Mouse (Mus musculus): Measurements from ENCODE around the gene Peak1. TPM values are rescaled to one million over a fixed set of nuclear protein-coding genes. Genes with fewer than 3 reads are reported as not detected.
A peak's percentile ranks its signal among the peaks of the same experiment; 100 is the strongest.

Peak1 gene
- total and polyA plus RNA-seq, 3 experiments = 10.4 to 37.8 (median 37.5) TPM

DNA sequence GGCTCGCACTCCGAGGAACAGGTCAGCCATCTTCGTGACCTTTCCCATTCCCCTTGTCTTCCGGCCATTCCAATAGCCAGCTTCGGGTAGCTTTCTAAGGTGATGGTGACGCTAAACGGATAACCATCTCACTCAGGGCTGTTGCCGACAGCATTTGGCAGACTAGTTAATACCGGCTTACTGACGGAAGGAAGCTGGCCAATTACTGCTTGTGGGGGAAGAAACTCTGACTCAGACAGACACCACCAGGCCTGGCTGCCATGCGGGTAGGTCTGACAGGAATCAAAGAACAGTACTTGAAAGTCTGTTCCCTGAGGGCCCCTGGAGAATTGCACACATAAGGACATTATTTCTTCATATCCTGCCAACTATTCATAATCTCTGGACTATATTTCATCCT lies 212.5 kb downstream of the Peak1 start:
- DNase-seq = no peak
- no peaks in the 10 kb centered on the region for H3K36me3 ChIP-seq (ENCODE audit: control insufficient read depth, insufficient read depth, low read length)
- H3K27me3 ChIP-seq (ENCODE audit: control insufficient read depth, insufficient read depth, low read length) = no peaks in the 10 kb centered on the region
- TF ChIP-seq POLR2A (IDR thresholded peaks at IDR 0.05; ENCODE audit: insufficient read depth, low read depth, low read length) (no peak), EP300 (IDR thresholded peaks at IDR 0.05; ENCODE audit: insufficient read depth, low read depth, low read length) (no peak), CTCF (IDR thresholded peaks at IDR 0.05) (no peak)
- H3K4me1 ChIP-seq (ENCODE audit: control insufficient read depth, insufficient read depth, low read length) = peaks cover 3% of the 10 kb centered on the region
- WGBS = 68% methylated on average over 11 of the region's 11 CpGs
- intact Hi-C loops (cut with DNase I) = no loop called here
- no peak overlapping the region for H3K9ac ChIP-seq (ENCODE audit: low read depth, low read length)
- H3K27ac ChIP-seq = no peak overlapping the region
- no peak overlapping the region for H3K4me3 ChIP-seq
- H3K79me2 ChIP-seq (replicated peaks; ENCODE audit: control insufficient read depth, insufficient read depth, low read length) = no peaks in the 10 kb centered on the region

DNA sequence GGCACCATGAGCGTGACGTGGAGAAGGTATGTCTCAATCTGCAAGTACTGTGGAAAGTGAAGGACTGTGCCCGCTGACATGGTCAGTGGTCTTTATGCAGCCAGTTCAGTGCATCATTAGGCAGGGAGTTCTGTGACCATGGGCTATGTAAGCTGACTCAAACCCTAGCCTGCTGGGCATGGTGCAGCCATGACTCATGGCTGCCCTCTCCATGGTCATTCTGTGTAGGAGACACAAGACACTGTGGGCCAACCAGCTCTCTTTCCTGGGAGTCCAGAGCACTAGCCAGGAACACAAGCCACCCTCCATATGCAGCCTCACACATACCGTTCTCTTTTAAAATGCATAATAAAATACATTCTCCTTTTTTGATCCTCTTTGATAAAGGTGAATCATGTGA lies 213.6 kb downstream of the Peak1 start:
- H3K9ac ChIP-seq (ENCODE audit: low read depth, low read length) = no peak overlapping the region
- H3K36me3 ChIP-seq (ENCODE audit: control insufficient read depth, insufficient read depth, low read length) = no peaks in the 10 kb centered on the region
- peaks cover 3% of the 10 kb centered on the region for H3K4me1 ChIP-seq (ENCODE audit: control insufficient read depth, insufficient read depth, low read length)
- 95% methylated on average over 4 of the region's 4 CpGs for WGBS
- TF ChIP-seq CTCF (IDR thresholded peaks at IDR 0.05) = no peak
- no peak for TF ChIP-seq EP300 (IDR thresholded peaks at IDR 0.05; ENCODE audit: insufficient read depth, low read depth, low read length)
- no peak for TF ChIP-seq POLR2A (IDR thresholded peaks at IDR 0.05; ENCODE audit: insufficient read depth, low read depth, low read length)
- no peak overlapping the region for H3K27ac ChIP-seq
- no peaks in the 10 kb centered on the region for H3K79me2 ChIP-seq (replicated peaks; ENCODE audit: control insufficient read depth, insufficient read depth, low read length)
- H3K27me3 ChIP-seq (ENCODE audit: control insufficient read depth, insufficient read depth, low read length) = no peaks in the 10 kb centered on the region
- no peak for DNase-seq
- H3K4me3 ChIP-seq = no peak overlapping the region
- intact Hi-C loops (cut with DNase I) = loop anchor here (5.0 kb wide), 1 partner anchor 87 kb away; no protein-coding TSS in a partner anchor

DNA sequence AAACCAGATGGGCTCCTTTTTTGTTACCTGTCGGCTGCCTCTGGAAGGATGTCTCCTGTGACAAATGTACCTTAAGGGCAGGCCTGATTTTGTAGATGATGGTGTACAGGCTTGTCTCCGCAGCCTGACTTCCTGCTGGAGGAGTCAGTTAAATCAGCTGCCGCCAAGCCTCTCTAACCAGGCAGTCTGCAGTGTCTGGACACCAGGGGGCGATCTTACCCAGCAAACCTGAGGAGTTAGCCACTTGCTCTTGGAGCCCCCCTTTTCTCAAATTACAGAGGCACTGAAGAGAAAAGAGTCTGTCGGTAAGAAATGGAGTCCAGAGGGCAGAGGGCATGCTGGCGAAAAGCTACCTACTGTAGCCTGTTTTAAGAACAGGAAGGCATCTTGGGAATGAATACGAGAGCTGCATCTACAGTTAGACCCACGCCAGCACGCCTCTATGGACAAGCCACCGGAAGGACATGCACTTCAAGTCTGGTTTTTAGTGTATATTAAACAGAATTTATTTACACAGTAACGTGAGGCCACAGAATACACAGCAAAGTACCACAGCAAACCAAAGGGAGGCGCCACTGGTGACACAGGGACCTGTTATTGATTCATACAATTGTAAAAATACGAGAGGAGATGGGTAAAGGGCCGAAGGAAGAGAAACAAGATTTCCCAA lies 217.1 kb downstream of the Peak1 start:
- TF ChIP-seq CTCF (IDR thresholded peaks at IDR 0.05) = peak; percentile 88
- 0 out of 2 replicates have a peak, but pooled peaks have one; percentile 31 for TF ChIP-seq EP300 (IDR thresholded peaks at IDR 0.05; ENCODE audit: insufficient read depth, low read depth, low read length)
- TF ChIP-seq POLR2A (IDR thresholded peaks at IDR 0.05; ENCODE audit: insufficient read depth, low read depth, low read length) = no peak
- Histone ChIP-seq H3K27ac (no peak overlapping the region), H3K4me3 (no peak overlapping the region), H3K9ac (ENCODE audit: low read depth, low read length) (no peak overlapping the region), H3K36me3 (ENCODE audit: control insufficient read depth, insufficient read depth, low read length) (no peaks in the 10 kb centered on the region), H3K4me1 (ENCODE audit: control insufficient read depth, insufficient read depth, low read length) (peaks cover 3% of the 10 kb centered on the region), H3K79me2 (replicated peaks; ENCODE audit: control insufficient read depth, insufficient read depth, low read length) (no peaks in the 10 kb centered on the region), H3K27me3 (ENCODE audit: control insufficient read depth, insufficient read depth, low read length) (no peaks in the 10 kb centered on the region)
- 47% methylated on average over 14 of the region's 14 CpGs for WGBS
- intact Hi-C loops (cut with DNase I) = loop anchor here (1.0 to 5.0 kb wide), 2 partner anchors 83 to 353 kb away; no protein-coding TSS in a partner anchor
- peak; percentile 78 to 84 for DNase-seq

GRCm38 (mm10) chr9:56200200-56200599 lies 217.7 kb downstream of the Peak1 start:
- DNase-seq = no peak
- H3K36me3 ChIP-seq (ENCODE audit: control insufficient read depth, insufficient read depth, low read length) = no peaks in the 10 kb centered on the region
- TF ChIP-seq POLR2A (IDR thresholded peaks at IDR 0.05; ENCODE audit: insufficient read depth, low read depth, low read length) = no peak
- no peak for TF ChIP-seq EP300 (IDR thresholded peaks at IDR 0.05; ENCODE audit: insufficient read depth, low read depth, low read length)
- TF ChIP-seq CTCF (IDR thresholded peaks at IDR 0.05) = no peak
- no peaks in the 10 kb centered on the region for H3K79me2 ChIP-seq (replicated peaks; ENCODE audit: control insufficient read depth, insufficient read depth, low read length)
- no peak overlapping the region for H3K9ac ChIP-seq (ENCODE audit: low read depth, low read length)
- WGBS = 78% methylated on average over 2 of the region's 2 CpGs
- intact Hi-C loops (cut with DNase I) = loop anchor here (5.0 kb wide), 1 partner anchor 83 kb away; no protein-coding TSS in a partner anchor
- H3K4me3 ChIP-seq = no peak overlapping the region
- peaks cover 3% of the 10 kb centered on the region for H3K4me1 ChIP-seq (ENCODE audit: control insufficient read depth, insufficient read depth, low read length)
- H3K27me3 ChIP-seq (ENCODE audit: control insufficient read depth, insufficient read depth, low read length) = no peaks in the 10 kb centered on the region
- no peak overlapping the region for H3K27ac ChIP-seq

- WGBS = 79% methylated on average over 4 of the region's 4 CpGs
- intact Hi-C loops (cut with DNase I) = no loop called here
- no peak for DNase-seq
Measured at GRCm38 (mm10) chr9:56196921-56197320, 220.9 kb downstream of the Peak1 start.

DNA sequence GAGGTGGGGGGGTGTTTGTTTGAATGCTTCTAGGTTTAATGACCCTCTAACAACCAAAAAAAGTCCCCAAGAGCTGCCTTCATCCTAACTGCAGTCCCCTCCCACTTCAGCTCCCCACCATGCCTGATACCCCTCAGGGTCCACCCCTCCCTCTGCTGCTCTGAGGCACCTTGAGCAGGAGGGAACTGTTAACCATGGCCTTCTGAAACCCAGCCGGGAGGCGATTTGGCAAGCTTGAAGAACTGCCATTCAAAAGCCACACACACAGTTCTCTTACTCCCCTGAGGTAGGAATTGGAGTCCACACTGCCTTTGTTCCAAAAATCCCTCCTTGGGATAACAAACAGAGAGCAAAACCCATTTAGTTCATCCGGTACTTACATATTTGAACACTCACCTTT lies 222.7 kb downstream of the Peak1 start:
- no peaks in the 10 kb centered on the region for H3K27me3 ChIP-seq (ENCODE audit: control insufficient read depth, insufficient read depth, low read length)
- 55% methylated on average over 3 of the region's 3 CpGs for WGBS
- no peaks in the 10 kb centered on the region for H3K79me2 ChIP-seq (replicated peaks; ENCODE audit: control insufficient read depth, insufficient read depth, low read length)
- no peak for DNase-seq
- no peak for TF ChIP-seq CTCF (IDR thresholded peaks at IDR 0.05)
- no peak for TF ChIP-seq POLR2A (IDR thresholded peaks at IDR 0.05; ENCODE audit: insufficient read depth, low read depth, low read length)
- no peak for TF ChIP-seq EP300 (IDR thresholded peaks at IDR 0.05; ENCODE audit: insufficient read depth, low read depth, low read length)
- H3K9ac ChIP-seq (ENCODE audit: low read depth, low read length) = no peak overlapping the region
- intact Hi-C loops (cut with DNase I) = no loop called here
- no peaks in the 10 kb centered on the region for H3K4me1 ChIP-seq (ENCODE audit: control insufficient read depth, insufficient read depth, low read length)
- no peaks in the 10 kb centered on the region for H3K36me3 ChIP-seq (ENCODE audit: control insufficient read depth, insufficient read depth, low read length)
- H3K27ac ChIP-seq = no peak overlapping the region
- H3K4me3 ChIP-seq = no peak overlapping the region

More at GRCm38 (mm10) chr9:56196921-56197320, 220.9 kb downstream of the Peak1 start:
- Histone ChIP-seq H3K36me3 (ENCODE audit: control insufficient read depth, insufficient read depth, low read length) (no peaks in the 10 kb centered on the region), H3K79me2 (replicated peaks; ENCODE audit: control insufficient read depth, insufficient read depth, low read length) (no peaks in the 10 kb centered on the region), H3K4me1 (ENCODE audit: control insufficient read depth, insufficient read depth, low read length) (peaks cover 3% of the 10 kb centered on the region), H3K27me3 (ENCODE audit: control insufficient read depth, insufficient read depth, low read length) (no peaks in the 10 kb centered on the region), H3K4me3 (no peak overlapping the region), H3K27ac (no peak overlapping the region), H3K9ac (ENCODE audit: low read depth, low read length) (no peak overlapping the region)
- TF ChIP-seq CTCF (IDR thresholded peaks at IDR 0.05) = no peak
- no peak for TF ChIP-seq EP300 (IDR thresholded peaks at IDR 0.05; ENCODE audit: insufficient read depth, low read depth, low read length)
- TF ChIP-seq POLR2A (IDR thresholded peaks at IDR 0.05; ENCODE audit: insufficient read depth, low read depth, low read length) = no peak
